Mouse (Mus musculus) lung, postnatal 0 days (tissue): ENCODE results near the gene Vmn1r1.
"Not testable (repeated sequence)": the region's sequence is repeated elsewhere in the genome, so short reads cannot be mapped to it uniquely, and the experiment has no call there.

Experiments
- CTCF ChIP-seq: IDR thresholded peaks from 2 replicates; pipeline ENCODE4 v1.5.1; 2016; ENCODE audit warnings: antibody characterized with exemption, mild to moderate bottlenecking
- EP300 ChIP-seq: IDR thresholded peaks from 2 replicates; pipeline ENCODE4 v1.6.1; 2016; ENCODE audit warnings: antibody characterized with exemption, mild to moderate bottlenecking, control low read depth

- TF ChIP-seq CTCF, EP300: not testable (repeated sequence)
Measured at GRCm38 (mm10) chr1:182182449-182182848, 18.2 kb upstream of the Vmn1r1 start.
